Mouse (Mus musculus) gastrocnemius, postnatal 4 days (tissue): ENCODE results near the gene Hps4. TPM values are rescaled to one million over a fixed set of nuclear protein-coding genes. Genes with fewer than 3 reads are reported as not detected.
"Not testable (repeated sequence)": the region's sequence is repeated elsewhere in the genome, so short reads cannot be mapped to it uniquely, and the experiment has no call there.

ENCODE experiments used
- DNase-seq, 2 experiments: peaks; one replicate each; pipeline ENCODE4 v3.0.0; 2021 to 2022; ENCODE audit warnings: low spot score in 2 of 2, mixed read lengths in 2 of 2
- total RNA-seq, 2 experiments: library from RNA; stranded (reverse); gene quantifications; 2 replicates each; pipeline ENCODE4 v1.2.3; 2021

The Hps4 gene
- total RNA-seq, 2 experiments from 2014 or later: 7.6 to 8.7 TPM

- no peak for DNase-seq
Measured at GRCm38 (mm10) chr5:112396066-112396465, 53.2 kb downstream of the Hps4 start.

DNA sequence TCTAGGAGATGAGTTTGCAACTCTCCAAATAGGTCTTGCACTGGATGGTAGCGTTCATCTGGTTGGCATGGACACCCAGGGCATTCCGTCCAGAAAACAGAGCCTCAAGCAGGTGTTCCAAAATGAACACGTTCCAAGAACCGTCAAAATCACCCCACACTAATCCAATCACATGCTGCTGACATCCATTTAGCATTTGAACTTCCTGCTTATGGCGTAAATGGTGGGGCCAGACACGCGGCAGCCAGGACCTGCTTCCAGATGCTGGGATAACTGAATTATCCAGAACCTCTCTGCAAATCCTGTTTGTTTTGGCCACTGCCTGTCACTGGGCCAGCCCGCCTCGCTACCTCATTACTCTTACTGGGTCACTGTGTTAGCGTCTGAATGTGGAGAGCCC, 56.4 kb downstream of the Hps4 start:
- no peak for DNase-seq

DNA sequence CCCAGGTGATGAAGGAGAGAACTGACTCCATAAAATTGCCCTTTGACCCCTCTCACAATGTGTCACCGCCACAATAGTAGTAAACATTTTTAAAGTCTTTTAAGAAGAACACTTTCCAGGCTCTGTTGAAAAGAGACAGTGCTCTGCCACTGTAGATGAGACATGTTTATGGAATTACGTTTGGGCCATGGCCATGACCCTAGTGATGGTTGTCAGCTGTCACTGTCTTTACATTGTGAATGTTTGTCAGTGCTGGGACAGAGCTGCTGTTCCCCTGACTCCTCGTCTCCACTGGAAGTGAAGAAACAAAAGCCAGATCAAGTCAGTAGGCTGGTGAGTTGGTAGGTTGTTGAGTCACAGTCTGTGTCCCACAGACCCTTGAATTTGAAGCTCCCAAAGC, 59.6 kb downstream of the Hps4 start:
- no peak for DNase-seq

DNA sequence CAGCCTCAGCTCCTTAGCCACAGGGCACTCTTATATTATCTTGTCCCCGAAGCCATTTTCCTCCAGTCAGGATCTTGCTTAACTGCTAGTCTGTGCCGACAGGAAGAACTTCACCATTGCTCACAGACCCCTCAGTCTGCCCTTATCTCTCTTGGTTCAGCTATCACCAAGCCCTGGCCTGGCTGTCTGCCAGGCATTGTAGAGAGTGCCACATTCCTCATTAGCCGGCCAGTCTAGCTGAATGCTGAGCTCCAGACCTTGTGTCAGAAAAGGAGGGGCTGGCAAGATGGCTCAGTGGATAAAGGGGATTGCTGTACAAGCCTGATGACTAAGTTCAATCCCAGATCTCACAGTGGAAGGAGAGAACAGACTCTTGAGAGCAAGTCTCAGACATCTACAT, 63.1 kb downstream of the Hps4 start:
- DNase-seq: no peak

DNA sequence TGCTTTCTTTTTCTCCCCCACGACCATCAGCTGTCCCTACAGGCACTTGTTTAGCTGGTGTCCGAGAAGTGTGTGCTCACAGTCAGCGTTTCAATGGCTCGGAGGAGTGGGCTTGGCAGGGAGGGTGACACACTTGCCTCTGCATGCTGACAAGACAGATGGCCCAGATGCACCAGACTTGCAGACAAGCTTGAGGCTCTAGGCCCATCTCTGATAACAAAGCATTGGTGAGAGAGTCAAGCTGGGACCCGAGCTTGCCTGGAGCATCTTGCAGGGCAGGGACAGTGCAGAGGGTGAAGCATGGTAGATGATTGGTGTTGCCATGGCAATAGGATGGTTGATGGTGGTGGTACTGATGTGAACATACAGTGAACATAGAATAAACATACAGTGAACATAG, 66.4 kb downstream of the Hps4 start:
- no peak for DNase-seq

DNA sequence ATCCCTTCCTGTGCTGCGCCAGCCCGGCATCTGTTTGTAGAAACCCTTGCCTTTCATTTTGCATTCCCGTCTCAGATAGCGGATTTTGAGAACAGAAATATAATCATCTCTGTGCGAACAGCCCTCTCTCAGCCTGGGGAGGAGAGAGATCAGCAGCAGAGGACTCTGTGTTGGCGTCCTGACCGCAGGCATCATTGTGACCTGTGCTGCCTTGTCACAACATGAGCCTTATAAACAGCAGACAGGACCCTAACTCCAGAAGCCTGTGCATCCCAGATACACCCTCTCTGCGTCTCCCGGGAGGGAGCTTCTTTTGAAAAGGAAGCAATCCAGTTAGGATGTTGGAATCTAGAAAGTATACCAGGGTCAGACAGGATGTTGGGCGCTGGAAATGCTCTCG, 68.2 kb downstream of the Hps4 start:
- DNase-seq: no peak

DNA sequence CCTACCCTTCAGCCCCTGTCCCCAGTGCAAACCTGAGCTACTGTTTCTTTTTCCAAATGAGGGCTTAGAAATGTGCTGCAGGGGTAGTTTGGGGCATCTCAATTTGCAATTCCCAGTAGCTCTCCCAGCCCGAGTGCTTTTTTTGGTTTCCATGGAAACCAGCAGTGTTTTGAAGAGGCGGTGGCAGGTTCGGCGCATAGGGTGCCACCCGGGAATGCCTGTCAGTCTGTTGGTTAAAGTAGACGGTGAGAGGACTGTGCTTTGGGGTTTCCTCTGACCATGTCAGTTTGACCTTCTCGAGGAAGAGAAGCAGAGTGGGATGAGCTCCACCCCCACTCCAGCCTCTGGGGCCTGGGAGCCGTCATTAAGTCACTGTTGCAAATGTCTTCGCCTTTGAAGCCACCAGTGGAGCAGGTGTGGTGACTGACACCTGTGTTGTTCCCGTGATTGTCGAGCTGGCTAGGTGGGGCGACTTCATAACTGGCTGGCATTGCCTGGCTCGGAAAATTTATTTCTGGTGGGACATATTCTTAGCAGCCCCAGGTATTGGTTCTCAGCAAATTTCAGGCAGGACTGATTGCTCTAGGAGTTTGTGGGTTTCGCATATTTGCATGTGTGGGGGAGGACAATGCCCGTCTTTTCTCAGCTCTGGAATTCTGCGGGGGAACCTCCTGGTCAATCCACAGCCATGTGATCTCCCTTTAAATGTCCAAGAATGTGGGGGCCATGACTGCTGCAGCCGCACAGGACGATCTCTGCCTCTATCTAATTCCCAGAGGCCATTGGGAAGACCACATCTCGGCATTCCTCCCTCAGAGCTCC, 68.8 kb downstream of the Hps4 start:
- DNase-seq: no peak

DNA sequence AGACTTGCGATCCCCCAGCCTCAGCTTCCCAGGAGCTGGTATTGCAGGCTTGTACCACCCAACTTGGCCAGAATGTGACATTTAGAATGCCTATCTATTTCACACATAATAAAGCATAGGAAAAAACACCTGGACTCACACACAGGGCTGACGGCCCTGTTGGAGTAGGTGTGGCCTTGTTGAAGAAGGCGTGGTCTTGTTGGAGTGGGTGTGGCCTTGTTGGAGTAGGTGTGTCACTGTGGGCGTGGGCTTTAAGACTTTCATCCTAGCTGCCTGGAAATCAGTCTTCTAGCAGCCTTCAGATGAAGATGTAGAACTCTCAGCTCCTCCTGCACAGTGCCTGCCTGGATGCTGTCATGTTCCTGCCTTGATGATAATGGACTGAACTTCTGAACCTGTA, 69.9 kb downstream of the Hps4 start:
- DNase-seq: not testable (repeated sequence)

- no peak for DNase-seq
Measured at GRCm38 (mm10) chr5:112416673-112417072, 73.8 kb downstream of the Hps4 start.

GRCm38 (mm10) chr5:112418023-112418422, 75.1 kb downstream of the Hps4 start:
- DNase-seq: no peak

GRCm38 (mm10) chr5:112419535-112419934, 76.7 kb downstream of the Hps4 start:
- no peak for DNase-seq

GRCm38 (mm10) chr5:112426635-112427034, 83.8 kb downstream of the Hps4 start:
- no peak for DNase-seq

DNA sequence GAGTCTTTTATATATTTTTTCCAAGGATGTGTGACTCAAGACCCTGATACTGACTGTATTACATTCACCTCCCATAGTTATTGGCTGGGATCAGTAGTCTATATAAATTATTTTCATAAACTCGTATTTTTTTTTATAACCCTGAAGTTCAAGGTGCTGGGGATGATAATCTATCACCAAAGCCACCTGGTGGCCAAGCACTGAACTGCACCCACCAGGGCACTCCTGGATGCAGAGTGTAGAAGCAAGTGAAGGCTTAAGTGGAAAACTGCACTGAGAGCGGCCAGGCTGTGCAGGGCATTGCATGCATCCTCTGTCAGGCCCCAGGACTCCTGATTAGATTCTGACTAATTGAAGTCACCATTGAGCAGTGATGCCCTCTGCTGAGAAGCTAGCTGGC, 84.4 kb downstream of the Hps4 start:
- DNase-seq: peak; percentile 57 to 74

Other genes with a start within 250 kb of the Hps4 start
- gene Cryba4, start 90.6 kb upstream of the Hps4 start, total RNA-seq: under 1 TPM; 0.91 to 0.98 TPM
- under 1 TPM; 0.64 to 0.70 TPM for gene Crybb1, start 87.3 kb upstream of the Hps4 start, total RNA-seq
- gene Tpst2, start 66.4 kb upstream of the Hps4 start, total RNA-seq: 10 to 100 TPM; 25.4 to 26.2 TPM
- 10 to 100 TPM; 20.4 to 21.0 TPM for gene Tfip11, start 16.7 kb upstream of the Hps4 start, total RNA-seq
- 1 to 10 TPM; 7.1 to 8.3 TPM for gene Srrd, start within 50 bp of the Hps4 start, total RNA-seq
- not detected for gene Gm6583, start 12.9 kb downstream of the Hps4 start, total RNA-seq
- 1 to 10 TPM; 1.5 to 2.1 TPM for gene Asphd2, start 51.8 kb downstream of the Hps4 start, total RNA-seq
- not detected for gene Gm6588, start 106.3 kb downstream of the Hps4 start, total RNA-seq
- gene Sez6l, start 234.1 kb downstream of the Hps4 start, total RNA-seq: under 1 TPM; 0.44 to 0.52 TPM